Mouse (Mus musculus) gastrocnemius, postnatal 36 days (tissue): ENCODE results near the gene Cdc5l. TPM values are rescaled to one million over a fixed set of nuclear protein-coding genes. Genes with fewer than 3 reads are reported as not detected.
"Not testable (repeated sequence)": the region's sequence is repeated elsewhere in the genome, so short reads cannot be mapped to it uniquely, and the experiment has no call there.

Experiments used
- DNase-seq, 2 experiments: peaks; one replicate each; pipeline ENCODE4 v3.0.0; 2022
- intact Hi-C: fragments of 180-260 bp; cut with DNase I; formaldehyde crosslinking; loops from one replicate; pipeline ENCODE4 v1.15.1; 2025
- total RNA-seq, 2 experiments: library from RNA; stranded (reverse); gene quantifications; 2 replicates each; pipeline ENCODE4 v1.2.3; 2021

Cdc5l gene
- total RNA-seq, 2 experiments from 2014 or later = 31.4 to 35.0 TPM

- no peak for DNase-seq
- intact Hi-C loops = no loop called here
These were observed 16.0 kb upstream of the Cdc5l start for GRCm38 (mm10) chr17:45449586-45449985.

GRCm38 (mm10) chr17:45447063-45447462, 13.5 kb upstream of the Cdc5l start:
- intact Hi-C loops = no loop called here

GRCm38 (mm10) chr17:45445923-45446322, 12.4 kb upstream of the Cdc5l start:
- intact Hi-C loops = no loop called here

More at GRCm38 (mm10) chr17:45447063-45447462, 13.5 kb upstream of the Cdc5l start:
- no peak for DNase-seq

GRCm38 (mm10) chr17:45434262-45434590, 689 bp upstream of the Cdc5l start:
- intact Hi-C loops = no loop called here
- no peak for DNase-seq

More at GRCm38 (mm10) chr17:45445923-45446322, 12.4 kb upstream of the Cdc5l start:
- DNase-seq = no peak

GRCm38 (mm10) chr17:45432706-45433398, 685 bp downstream of the Cdc5l start:
- intact Hi-C loops = no loop called here
- no peak for DNase-seq

- DNase-seq = no peak
- intact Hi-C loops = no loop called here
These were observed 1.5 kb downstream of the Cdc5l start for GRCm38 (mm10) chr17:45432007-45432406.

GRCm38 (mm10) chr17:45417387-45417786, 16.1 kb downstream of the Cdc5l start:
- intact Hi-C loops = no loop called here
- DNase-seq = no peak

GRCm38 (mm10) chr17:45411617-45412016, 21.9 kb downstream of the Cdc5l start:
- intact Hi-C loops, DNase-seq: not testable (repeated sequence)

GRCm38 (mm10) chr17:45408719-45409118, 24.8 kb downstream of the Cdc5l start:
- intact Hi-C loops = no loop called here
- no peak for DNase-seq

GRCm38 (mm10) chr17:45406281-45406680, 27.3 kb downstream of the Cdc5l start:
- intact Hi-C loops = no loop called here
- no peak for DNase-seq

- intact Hi-C loops = no loop called here
- DNase-seq = no peak
These were observed 30.3 kb downstream of the Cdc5l start for GRCm38 (mm10) chr17:45403207-45403606.

- intact Hi-C loops = no loop called here
- no peak for DNase-seq
These were observed 30.9 kb downstream of the Cdc5l start for GRCm38 (mm10) chr17:45402601-45403000.

GRCm38 (mm10) chr17:45402126-45402525, 31.4 kb downstream of the Cdc5l start:
- intact Hi-C loops = no loop called here
- DNase-seq = no peak

GRCm38 (mm10) chr17:45401126-45401905, 32.2 kb downstream of the Cdc5l start:
- intact Hi-C loops = no loop called here
- no peak for DNase-seq

GRCm38 (mm10) chr17:45398021-45398420, 35.5 kb downstream of the Cdc5l start:
- intact Hi-C loops = no loop called here

GRCm38 (mm10) chr17:45397541-45397940, 36.0 kb downstream of the Cdc5l start:
- no peak for DNase-seq
- intact Hi-C loops = no loop called here

More at GRCm38 (mm10) chr17:45398021-45398420, 35.5 kb downstream of the Cdc5l start:
- no peak for DNase-seq

- no peak for DNase-seq
- intact Hi-C loops = no loop called here
These were observed 38.9 kb downstream of the Cdc5l start for GRCm38 (mm10) chr17:45394612-45395011.

GRCm38 (mm10) chr17:45393765-45394164, 39.8 kb downstream of the Cdc5l start:
- DNase-seq = no peak
- intact Hi-C loops = no loop called here

GRCm38 (mm10) chr17:45389896-45390295, 43.6 kb downstream of the Cdc5l start:
- DNase-seq = no peak
- intact Hi-C loops = no loop called here

- DNase-seq = no peak
- intact Hi-C loops = no loop called here
These were observed 46.6 kb downstream of the Cdc5l start for GRCm38 (mm10) chr17:45386986-45387385.

- no peak for DNase-seq
- intact Hi-C loops = no loop called here
These were observed 50.2 kb downstream of the Cdc5l start for GRCm38 (mm10) chr17:45383305-45383704.

GRCm38 (mm10) chr17:45379271-45379784, 54.2 kb downstream of the Cdc5l start:
- DNase-seq = no peak

More at GRCm38 (mm10) chr17:45379271-45379784, 54.2 kb downstream of the Cdc5l start:
- intact Hi-C loops = loop anchor here (10.0 kb wide), 1 partner anchor 1115 kb away; no protein-coding TSS in a partner anchor
